Mouse (Mus musculus): ENCODE data around the gene Rgs3. TPM values are rescaled to one million over a fixed set of nuclear protein-coding genes. Genes with fewer than 3 reads are reported as not detected.

The Rgs3 gene
- polyA plus RNA-seq, 1 experiment from 2014 or later, result 42.0 TPM

DNA sequence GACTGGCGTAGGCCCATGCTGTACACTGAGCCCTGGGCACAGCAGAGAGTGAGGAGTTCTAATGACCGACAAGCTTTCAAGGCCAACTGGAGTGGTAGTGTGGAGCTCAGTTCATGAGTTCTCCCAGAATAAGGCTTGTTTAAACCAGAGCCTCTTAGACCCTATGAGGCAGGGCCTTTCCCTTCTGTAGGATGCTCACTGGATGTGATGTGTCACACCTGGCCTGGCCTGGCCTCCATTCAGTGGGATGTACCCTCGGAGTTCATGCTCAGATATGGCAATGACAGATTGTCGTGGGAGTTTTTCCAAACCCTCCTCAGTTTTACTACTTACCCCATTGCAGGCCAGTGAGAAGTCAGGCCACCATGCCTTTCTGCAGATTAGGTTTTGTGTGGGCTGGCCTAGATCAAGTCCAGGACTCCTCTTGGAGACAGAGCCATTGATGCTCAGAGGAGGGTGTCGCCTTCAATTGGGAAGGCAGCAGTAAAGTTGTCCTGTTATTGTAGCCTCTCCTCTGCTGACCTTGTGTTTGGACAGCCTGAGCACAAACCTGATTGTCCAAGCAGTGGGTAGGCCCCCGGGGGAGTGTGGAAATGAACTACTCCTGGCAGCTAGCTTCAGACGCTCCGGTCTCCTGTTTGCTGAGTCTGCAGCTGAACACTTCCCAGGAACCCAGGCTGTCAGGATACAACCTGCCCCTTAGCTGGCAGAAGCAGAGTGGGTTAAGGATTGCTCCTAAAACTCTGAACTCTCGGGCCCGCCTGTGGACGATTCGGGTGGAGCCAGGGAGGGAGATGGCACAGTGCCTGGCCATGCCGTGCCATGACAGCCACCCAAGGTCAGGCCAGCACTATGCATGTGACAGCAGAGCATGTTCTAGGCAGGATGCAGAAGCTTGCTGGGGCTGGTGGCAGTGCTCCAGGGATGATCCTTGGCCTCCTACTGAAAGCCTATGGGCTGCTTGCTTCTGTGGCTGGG is 109.7 kb downstream of the Rgs3 start:
- no peak overlapping the region for H3K4me2 ChIP-seq (replicated peaks; ENCODE audit: low read depth, low read length)
- H3K9ac ChIP-seq (ENCODE audit: low read depth, low read length), result no peak overlapping the region
- no peak overlapping the region for H3K4me3 ChIP-seq (ENCODE audit: low read length)
- peak; percentile 67 for ATAC-seq (ENCODE audit: low FRiP score, low TSS enrichment)
- no peaks in the 10 kb centered on the region for H3K27me3 ChIP-seq (ENCODE audit: control insufficient read depth, insufficient read depth, low read length)
- H3K27ac ChIP-seq (ENCODE audit: low read depth, low read length), result peak overlapping the region; percentile 33; the same call in 1 of the 2 replicates
- no peaks in the 10 kb centered on the region for H3K9me3 ChIP-seq (ENCODE audit: control insufficient read depth, low read length)
- H3K4me1 ChIP-seq (ENCODE audit: control insufficient read depth, insufficient read depth, low read length), result peaks cover 24% of the 10 kb centered on the region
- no peaks in the 10 kb centered on the region for H3K36me3 ChIP-seq (ENCODE audit: control insufficient read depth, insufficient read depth, low read length)
- WGBS, result 38% methylated on average over 13 of the region's 13 CpGs

DNA sequence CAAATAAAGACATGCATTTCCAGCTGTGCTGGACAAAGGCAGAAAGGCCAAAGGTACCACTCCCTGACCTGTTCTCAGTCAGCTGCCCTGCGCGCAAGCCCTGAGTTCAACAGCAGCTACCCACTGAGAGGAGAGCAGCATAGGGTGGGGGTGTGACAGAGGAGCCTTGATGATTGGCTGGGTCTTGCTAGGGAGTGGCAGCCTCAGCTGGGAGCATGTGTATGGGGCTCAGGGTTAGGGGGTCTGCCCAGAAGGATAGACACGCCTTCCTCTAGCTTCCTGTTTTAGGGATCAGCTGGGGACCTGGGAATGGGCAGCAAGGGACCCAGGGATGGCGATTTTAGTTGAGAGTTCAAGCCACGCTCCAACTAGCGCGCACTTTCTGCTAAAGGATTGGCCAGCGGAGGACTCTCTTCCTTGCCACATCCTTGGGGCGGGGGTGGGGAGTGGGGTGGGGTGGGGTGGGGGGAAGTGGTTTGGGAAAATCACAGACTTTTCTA is 113.9 kb downstream of the Rgs3 start:
- WGBS, result 8% methylated on average over 9 of the region's 9 CpGs
- H3K36me3 ChIP-seq (ENCODE audit: control insufficient read depth, insufficient read depth, low read length), result peaks cover 3% of the 10 kb centered on the region; the same call in 1 of the 2 replicates
- no peaks in the 10 kb centered on the region for H3K9me3 ChIP-seq (ENCODE audit: control insufficient read depth, low read length)
- H3K27me3 ChIP-seq (ENCODE audit: control insufficient read depth, insufficient read depth, low read length), result no peaks in the 10 kb centered on the region
- H3K4me1 ChIP-seq (ENCODE audit: control insufficient read depth, insufficient read depth, low read length), result peaks cover 51% of the 10 kb centered on the region
- peak; percentile 63 for ATAC-seq (ENCODE audit: low FRiP score, low TSS enrichment)
- peak overlapping the region; percentile 68 for H3K9ac ChIP-seq (ENCODE audit: low read depth, low read length)
- H3K4me2 ChIP-seq (replicated peaks; ENCODE audit: low read depth, low read length), result peak overlapping the region; percentile 68
- peak overlapping the region; percentile 50 for H3K4me3 ChIP-seq (ENCODE audit: low read length)
- no peak overlapping the region for H3K27ac ChIP-seq (ENCODE audit: low read depth, low read length)

DNA sequence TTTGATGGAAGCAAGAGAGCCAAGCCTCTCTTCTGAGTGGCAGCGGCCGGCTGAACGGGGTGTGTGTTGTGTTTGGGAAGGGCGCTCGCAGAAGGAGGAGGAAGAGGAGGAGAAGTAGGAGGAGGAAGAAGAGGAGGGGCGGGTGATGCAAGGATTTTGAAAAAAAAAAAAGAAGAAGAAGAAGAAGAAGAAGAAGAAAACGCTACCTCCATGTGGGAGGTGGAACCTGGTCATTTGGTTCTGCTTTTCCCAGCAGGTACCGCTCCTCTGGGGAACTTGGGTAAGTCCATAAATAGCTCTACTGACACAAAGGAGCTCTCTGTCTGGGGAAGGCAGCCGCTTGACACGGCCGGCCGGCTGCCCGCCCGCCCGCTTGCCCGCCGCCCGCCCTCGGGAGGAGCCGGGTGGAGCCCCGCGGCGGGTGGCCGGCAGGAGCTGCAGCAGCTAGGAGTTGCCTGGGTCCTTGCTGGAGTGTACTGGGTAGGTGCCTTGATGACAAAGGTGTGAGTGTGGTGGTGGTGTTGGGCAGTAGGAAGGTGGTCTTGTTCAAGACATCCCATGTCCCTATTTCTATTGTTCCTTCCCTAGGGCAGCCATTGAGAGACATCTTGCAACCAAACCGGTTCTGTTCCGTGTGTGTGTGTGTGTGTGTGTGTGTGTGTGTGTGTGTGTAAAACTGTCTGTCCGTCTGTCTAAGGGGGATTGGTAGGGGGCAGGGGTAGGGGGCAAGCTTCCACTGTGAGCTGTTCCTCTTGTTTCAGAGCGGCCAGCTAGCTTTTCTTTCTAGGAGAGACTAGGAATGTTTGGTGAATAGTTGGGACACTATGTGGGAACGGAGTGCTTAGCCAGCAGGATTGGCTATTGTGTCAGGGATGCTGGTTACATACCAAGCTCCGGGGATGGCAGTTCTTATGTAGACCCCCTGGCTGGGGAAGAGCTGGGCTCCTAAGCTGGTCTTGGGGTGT is 114.7 kb downstream of the Rgs3 start:
- H3K9me3 ChIP-seq (ENCODE audit: control insufficient read depth, low read length), result no peaks in the 10 kb centered on the region
- WGBS, result 4% methylated on average over 30 of the region's 30 CpGs
- ATAC-seq (ENCODE audit: low FRiP score, low TSS enrichment), result peak; percentile 57
- peak overlapping the region; percentile 68 for H3K9ac ChIP-seq (ENCODE audit: low read depth, low read length)
- no peaks in the 10 kb centered on the region for H3K27me3 ChIP-seq (ENCODE audit: control insufficient read depth, insufficient read depth, low read length)
- peak overlapping the region; percentile 50 for H3K4me3 ChIP-seq (ENCODE audit: low read length)
- H3K36me3 ChIP-seq (ENCODE audit: control insufficient read depth, insufficient read depth, low read length), result peaks cover 4% of the 10 kb centered on the region; the same call in 1 of the 2 replicates
- H3K4me2 ChIP-seq (replicated peaks; ENCODE audit: low read depth, low read length), result peak overlapping the region; percentile 68
- peak overlapping the region; percentile 24; the same call in 1 of the 2 replicates for H3K27ac ChIP-seq (ENCODE audit: low read depth, low read length)
- peaks cover 44% of the 10 kb centered on the region for H3K4me1 ChIP-seq (ENCODE audit: control insufficient read depth, insufficient read depth, low read length)

DNA sequence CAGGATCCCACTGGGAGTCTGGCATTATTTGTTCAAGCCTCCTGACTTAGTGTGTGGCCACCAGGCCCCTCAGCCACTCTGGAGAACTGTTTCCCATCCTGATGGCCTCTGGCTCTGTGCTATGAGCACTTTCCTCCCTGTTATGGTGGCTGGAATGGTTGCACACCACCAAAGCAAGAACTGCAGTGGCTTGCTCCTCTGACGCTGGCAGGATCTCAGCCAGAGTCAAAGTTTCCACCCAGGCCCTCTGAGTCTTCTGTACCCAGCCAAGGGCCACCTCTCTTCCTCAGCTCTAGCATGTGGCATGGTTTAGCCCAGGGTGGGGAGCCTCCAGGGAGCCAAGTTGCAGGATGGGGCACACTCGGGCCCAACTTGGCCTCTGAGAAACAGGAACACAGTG is 115.7 kb downstream of the Rgs3 start:
- no peak for ATAC-seq (ENCODE audit: low FRiP score, low TSS enrichment)
- peaks cover 36% of the 10 kb centered on the region for H3K4me1 ChIP-seq (ENCODE audit: control insufficient read depth, insufficient read depth, low read length)
- H3K9ac ChIP-seq (ENCODE audit: low read depth, low read length), result peak overlapping the region; percentile 68; the same call in 1 of the 2 replicates
- H3K4me2 ChIP-seq (replicated peaks; ENCODE audit: low read depth, low read length), result peak overlapping the region; percentile 68
- H3K36me3 ChIP-seq (ENCODE audit: control insufficient read depth, insufficient read depth, low read length), result peaks cover 6% of the 10 kb centered on the region
- no peaks in the 10 kb centered on the region for H3K27me3 ChIP-seq (ENCODE audit: control insufficient read depth, insufficient read depth, low read length)
- 79% methylated on average over 2 of the region's 2 CpGs for WGBS
- H3K27ac ChIP-seq (ENCODE audit: low read depth, low read length), result no peak overlapping the region
- peak overlapping the region; percentile 50 for H3K4me3 ChIP-seq (ENCODE audit: low read length)
- H3K9me3 ChIP-seq (ENCODE audit: control insufficient read depth, low read length), result no peaks in the 10 kb centered on the region

DNA sequence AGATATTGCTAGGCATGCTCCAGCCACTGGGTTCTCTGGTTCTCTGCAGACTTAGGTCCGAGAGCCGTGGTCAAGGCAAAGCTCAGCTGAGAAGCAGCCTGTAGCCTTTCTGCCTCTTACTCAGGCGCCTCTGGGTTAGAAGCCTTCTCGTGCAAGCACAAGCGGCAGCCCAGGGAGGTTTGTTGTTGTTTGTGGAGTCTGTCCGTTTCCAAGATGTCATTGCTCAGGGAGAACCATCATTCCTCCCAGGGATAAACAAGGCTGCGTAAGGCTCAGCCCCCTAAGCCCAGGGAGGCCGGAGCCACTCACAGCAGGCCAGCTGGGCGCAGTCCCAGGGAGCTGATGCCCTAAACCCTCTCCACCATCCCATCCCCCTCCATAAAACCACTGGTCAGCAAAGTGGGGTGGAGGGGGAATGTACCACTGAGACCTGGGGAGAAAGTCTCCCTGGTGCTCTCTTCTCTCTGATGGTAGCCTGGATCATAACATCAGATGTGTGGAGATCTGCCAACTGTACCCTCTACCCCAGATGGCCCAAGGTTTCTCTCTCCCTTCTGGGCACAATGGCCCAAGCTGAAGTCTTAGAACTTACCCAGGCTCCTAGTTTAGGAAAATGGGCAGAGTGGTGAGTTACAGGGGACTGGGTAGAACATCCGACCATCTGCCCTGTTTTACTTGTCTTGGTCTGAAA is 117.5 kb downstream of the Rgs3 start:
- H3K4me1 ChIP-seq (ENCODE audit: control insufficient read depth, insufficient read depth, low read length), result peaks cover 34% of the 10 kb centered on the region

DNA sequence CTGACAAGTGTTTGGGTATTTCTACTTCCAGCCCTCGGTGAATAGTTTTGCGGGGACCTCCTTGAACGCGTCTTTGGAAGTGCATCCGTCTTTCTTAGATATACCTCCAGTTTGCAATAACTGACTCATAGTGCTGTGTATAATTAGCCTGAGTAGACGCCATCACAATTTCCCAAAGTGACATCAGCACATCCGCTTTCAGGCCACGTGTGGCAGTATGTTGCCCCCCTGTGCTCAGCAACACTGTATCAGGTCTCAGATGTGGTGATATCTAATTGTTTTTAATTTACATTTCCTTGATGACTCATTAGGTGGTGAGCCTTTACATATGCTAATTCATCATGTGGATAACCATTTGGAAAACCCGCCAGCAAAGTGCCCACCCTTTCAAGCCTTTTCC is 119.5 kb downstream of the Rgs3 start:
- WGBS, result 89% methylated on average over 9 of the region's 9 CpGs
- peaks cover 32% of the 10 kb centered on the region for H3K4me1 ChIP-seq (ENCODE audit: control insufficient read depth, insufficient read depth, low read length)
- no peak overlapping the region for H3K27ac ChIP-seq (ENCODE audit: low read depth, low read length)
- no peak overlapping the region for H3K9ac ChIP-seq (ENCODE audit: low read depth, low read length)
- no peaks in the 10 kb centered on the region for H3K27me3 ChIP-seq (ENCODE audit: control insufficient read depth, insufficient read depth, low read length)
- no peak overlapping the region for H3K4me3 ChIP-seq (ENCODE audit: low read length)
- ATAC-seq (ENCODE audit: low FRiP score, low TSS enrichment), result no peak
- peaks cover 15% of the 10 kb centered on the region for H3K36me3 ChIP-seq (ENCODE audit: control insufficient read depth, insufficient read depth, low read length)
- H3K9me3 ChIP-seq (ENCODE audit: control insufficient read depth, low read length), result no peaks in the 10 kb centered on the region
- H3K4me2 ChIP-seq (replicated peaks; ENCODE audit: low read depth, low read length), result no peak overlapping the region

More for the DNA sequence above, 117.5 kb downstream of the Rgs3 start:
- no peak overlapping the region for H3K27ac ChIP-seq (ENCODE audit: low read depth, low read length)
- H3K9me3 ChIP-seq (ENCODE audit: control insufficient read depth, low read length), result no peaks in the 10 kb centered on the region
- 0 out of 2 replicates have a peak overlapping the region, but pooled peaks have one; percentile 12 for H3K9ac ChIP-seq (ENCODE audit: low read depth, low read length)
- 51% methylated on average over 10 of the region's 10 CpGs for WGBS
- no peak overlapping the region for H3K4me2 ChIP-seq (replicated peaks; ENCODE audit: low read depth, low read length)
- peaks cover 12% of the 10 kb centered on the region for H3K36me3 ChIP-seq (ENCODE audit: control insufficient read depth, insufficient read depth, low read length)
- H3K27me3 ChIP-seq (ENCODE audit: control insufficient read depth, insufficient read depth, low read length), result no peaks in the 10 kb centered on the region
- H3K4me3 ChIP-seq (ENCODE audit: low read length), result no peak overlapping the region
- no peak for ATAC-seq (ENCODE audit: low FRiP score, low TSS enrichment)

DNA sequence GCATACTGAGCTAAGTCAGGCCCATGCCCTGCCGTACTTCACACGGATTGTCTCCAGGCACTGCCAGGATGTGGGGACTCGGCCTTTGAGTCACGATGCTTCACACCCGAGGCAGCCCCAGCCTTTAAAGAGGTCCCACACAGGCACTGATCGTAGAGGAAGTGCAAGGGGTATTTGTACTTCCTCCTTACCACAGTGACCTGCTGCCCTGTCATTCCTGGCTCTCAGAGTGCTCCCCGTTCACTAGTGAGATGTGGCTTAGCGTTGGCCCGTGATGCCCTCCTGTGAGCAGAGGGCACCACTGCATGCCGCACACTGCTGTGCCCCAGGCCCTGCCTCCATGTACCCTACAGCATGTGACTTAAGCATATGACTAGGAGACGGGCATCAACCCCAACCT is 121.8 kb downstream of the Rgs3 start:
- Histone ChIP-seq H3K4me2 (replicated peaks; ENCODE audit: low read depth, low read length) (no peak overlapping the region), H3K27me3 (ENCODE audit: control insufficient read depth, insufficient read depth, low read length) (no peaks in the 10 kb centered on the region), H3K9ac (ENCODE audit: low read depth, low read length) (no peak overlapping the region), H3K4me1 (ENCODE audit: control insufficient read depth, insufficient read depth, low read length) (peaks cover 15% of the 10 kb centered on the region), H3K27ac (ENCODE audit: low read depth, low read length) (no peak overlapping the region), H3K4me3 (ENCODE audit: low read length) (no peak overlapping the region), H3K9me3 (ENCODE audit: control insufficient read depth, low read length) (no peaks in the 10 kb centered on the region), H3K36me3 (ENCODE audit: control insufficient read depth, insufficient read depth, low read length) (peaks cover 15% of the 10 kb centered on the region)
- no peak for ATAC-seq (ENCODE audit: low FRiP score, low TSS enrichment)
- WGBS, result 75% methylated on average over 11 of the region's 11 CpGs

DNA sequence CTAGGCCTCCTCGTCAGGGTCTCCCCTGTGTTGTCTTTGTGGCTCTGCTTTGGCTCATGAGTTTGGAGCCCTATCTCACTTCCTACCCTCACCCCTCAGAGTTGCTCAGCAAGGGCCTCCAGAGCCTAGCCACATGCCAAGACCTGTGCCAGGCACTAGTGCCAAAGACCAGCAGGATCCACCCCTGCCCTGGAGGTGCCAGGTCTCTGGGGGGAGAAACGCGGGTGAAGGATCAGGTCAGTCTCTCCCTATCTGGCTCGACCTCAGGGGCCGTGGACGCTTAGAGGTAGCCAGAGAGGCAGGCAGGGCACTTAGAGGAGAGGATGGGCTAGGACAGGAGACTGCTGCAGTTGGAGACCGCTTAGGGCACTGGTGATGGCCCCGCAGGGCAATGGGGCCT is 122.7 kb downstream of the Rgs3 start:
- Histone ChIP-seq H3K9me3 (ENCODE audit: control insufficient read depth, low read length) (no peaks in the 10 kb centered on the region), H3K27me3 (ENCODE audit: control insufficient read depth, insufficient read depth, low read length) (no peaks in the 10 kb centered on the region), H3K4me2 (replicated peaks; ENCODE audit: low read depth, low read length) (no peak overlapping the region), H3K27ac (ENCODE audit: low read depth, low read length) (no peak overlapping the region), H3K36me3 (ENCODE audit: control insufficient read depth, insufficient read depth, low read length) (peaks cover 15% of the 10 kb centered on the region), H3K4me1 (ENCODE audit: control insufficient read depth, insufficient read depth, low read length) (peaks cover 6% of the 10 kb centered on the region; the same call in 1 of the 2 replicates), H3K4me3 (ENCODE audit: low read length) (no peak overlapping the region), H3K9ac (ENCODE audit: low read depth, low read length) (no peak overlapping the region)
- no peak for ATAC-seq (ENCODE audit: low FRiP score, low TSS enrichment)
- WGBS, result 80% methylated on average over 8 of the region's 8 CpGs

All from kidney, embryonic 14.5 days (tissue).